Mouse (Mus musculus): ENCODE data around the gene Endog.

- TF ChIP-seq CTCF (IDR thresholded peaks at IDR 0.05; ENCODE audit: extremely low read depth, insufficient read depth, insufficient read length, insufficient replicate concordance) (no peak), POLR2A (IDR thresholded peaks at IDR 0.05; ENCODE audit: low read depth, low read length) (no peak)
These were observed 36.1 kb downstream of the Endog start for GRCm38 (mm10) chr2:30207401-30207800.

Measured in spleen, adult 2 months (tissue).